Mouse (Mus musculus): ENCODE results near the gene Aif1. TPM values are rescaled to one million over a fixed set of nuclear protein-coding genes. Genes with fewer than 3 reads are reported as not detected.

Aif1 gene
- polyA plus RNA-seq, 1 experiment from 2014 or later: 16.5 TPM

DNA sequence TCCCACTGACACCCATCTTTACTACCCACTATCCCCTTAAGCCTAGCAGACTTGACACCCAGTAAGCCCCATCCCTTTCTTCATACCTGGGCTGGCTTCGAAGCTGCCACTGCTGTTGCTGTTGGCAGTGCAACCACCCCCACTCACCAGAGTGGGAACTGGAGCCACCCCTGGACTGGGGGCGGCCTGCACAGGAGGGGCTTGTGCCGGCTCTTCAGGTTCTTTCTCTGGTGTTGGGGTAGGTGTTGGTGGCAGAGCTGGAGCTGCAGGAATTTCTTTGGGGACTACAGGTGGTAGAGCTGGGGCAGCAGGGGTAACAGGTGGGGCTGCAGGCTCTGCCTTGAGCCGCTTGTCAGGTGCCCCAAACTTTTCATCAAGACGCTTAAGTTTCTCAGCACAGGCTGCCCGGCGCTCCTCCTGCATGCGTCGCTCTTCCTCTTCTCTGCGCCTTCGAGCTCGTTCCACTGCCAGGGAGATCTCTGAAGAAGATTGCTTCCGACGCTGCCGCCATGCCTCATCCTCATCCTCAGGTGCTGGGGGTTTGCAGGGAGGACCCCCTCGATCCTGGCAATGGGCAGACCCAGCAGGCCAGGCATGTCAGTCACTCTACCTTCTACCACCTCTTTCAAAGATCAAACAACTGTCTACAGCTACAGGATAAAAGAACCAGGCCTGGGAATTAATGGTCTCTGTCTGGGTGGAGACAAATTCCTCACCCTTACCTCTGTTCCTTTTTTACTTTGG lies 16.8 kb downstream of the Aif1 start:
- Histone ChIP-seq H3K4me3 (ENCODE audit: low read depth, low read length) (no peak overlapping the region), H3K4me1 (ENCODE audit: control insufficient read depth, insufficient read depth, low read length) (peaks cover 12% of the 10 kb centered on the region), H3K4me2 (ENCODE audit: low read depth, low read length) (no peak overlapping the region), H3K9ac (ENCODE audit: low read depth, low read length) (no peak overlapping the region), H3K36me3 (ENCODE audit: control insufficient read depth, insufficient read depth, low read length) (peaks cover 83% of the 10 kb centered on the region), H3K27me3 (replicated peaks; ENCODE audit: control insufficient read depth, insufficient read depth, low read length) (no peaks in the 10 kb centered on the region), H3K9me3 (ENCODE audit: control insufficient read depth, low read length) (no peaks in the 10 kb centered on the region), H3K27ac (replicated peaks; ENCODE audit: low read depth, low read length) (no peak overlapping the region)
- 88% methylated on average over 16 of the region's 16 CpGs for WGBS
- ATAC-seq (ENCODE audit: low read depth): no peak
- no peak for DNase-seq (ENCODE audit: low spot score)

DNA sequence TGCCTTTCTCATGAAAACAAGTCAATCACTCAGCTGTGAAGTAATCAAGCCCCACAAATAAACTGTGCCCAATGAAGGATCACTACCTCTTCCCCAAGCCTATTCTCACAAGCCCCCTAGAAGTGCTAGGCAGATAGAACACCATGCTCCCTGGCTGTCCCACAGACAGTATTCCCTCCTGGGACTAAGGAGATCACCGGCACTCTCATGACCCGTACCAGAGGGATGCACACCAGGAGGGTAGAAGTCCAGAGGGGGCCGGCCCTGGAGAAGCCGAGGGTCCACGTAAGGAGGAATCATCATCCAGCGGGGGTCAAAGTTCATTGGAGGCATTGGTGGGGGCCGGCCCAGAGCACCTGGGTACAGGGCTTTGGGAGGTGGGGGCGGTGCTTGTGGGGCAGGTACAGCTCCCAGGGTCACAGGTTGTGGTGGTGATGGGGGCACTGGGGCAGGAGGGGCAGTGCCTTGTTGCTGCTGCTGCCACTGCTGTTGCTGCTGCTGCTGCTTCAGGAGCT lies 18.1 kb downstream of the Aif1 start:
- Histone ChIP-seq H3K27ac (replicated peaks; ENCODE audit: low read depth, low read length) (no peak overlapping the region), H3K9ac (ENCODE audit: low read depth, low read length) (no peak overlapping the region), H3K9me3 (ENCODE audit: control insufficient read depth, low read length) (no peaks in the 10 kb centered on the region), H3K4me3 (ENCODE audit: low read depth, low read length) (no peak overlapping the region), H3K36me3 (ENCODE audit: control insufficient read depth, insufficient read depth, low read length) (peaks cover 96% of the 10 kb centered on the region), H3K4me1 (ENCODE audit: control insufficient read depth, insufficient read depth, low read length) (peaks cover 7% of the 10 kb centered on the region), H3K27me3 (replicated peaks; ENCODE audit: control insufficient read depth, insufficient read depth, low read length) (no peaks in the 10 kb centered on the region), H3K4me2 (ENCODE audit: low read depth, low read length) (no peak overlapping the region)
- WGBS: 90% methylated on average over 8 of the region's 8 CpGs
- ATAC-seq (ENCODE audit: low read depth) (no peak), DNase-seq (ENCODE audit: low spot score) (no peak)

DNA sequence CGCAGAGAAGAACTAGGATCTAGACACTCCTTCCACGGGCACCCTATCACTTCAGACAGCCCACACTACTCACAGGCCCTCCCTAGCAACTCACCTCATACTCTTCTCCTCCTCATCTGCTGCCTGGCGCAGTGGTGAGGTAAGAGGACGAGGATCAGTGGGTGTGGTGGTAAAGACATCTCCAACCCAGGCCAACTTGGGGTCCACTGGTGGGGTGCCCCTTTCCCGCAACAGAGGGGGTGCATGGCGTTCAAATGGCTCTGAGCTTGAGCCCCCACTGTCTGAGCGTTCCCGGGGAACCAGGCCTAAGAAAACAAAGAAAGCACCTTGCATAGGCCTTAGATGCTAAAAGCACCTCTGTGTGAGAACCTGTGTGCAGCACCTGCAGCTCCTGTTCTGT lies 18.6 kb downstream of the Aif1 start:
- WGBS: 89% methylated on average over 8 of the region's 8 CpGs
- DNase-seq (ENCODE audit: low spot score) (no peak), ATAC-seq (ENCODE audit: low read depth) (no peak)
- Histone ChIP-seq H3K9ac (ENCODE audit: low read depth, low read length) (no peak overlapping the region), H3K4me2 (ENCODE audit: low read depth, low read length) (no peak overlapping the region), H3K9me3 (ENCODE audit: control insufficient read depth, low read length) (no peaks in the 10 kb centered on the region), H3K4me1 (ENCODE audit: control insufficient read depth, insufficient read depth, low read length) (peaks cover 3% of the 10 kb centered on the region; the same call in 1 of the 2 replicates), H3K27ac (replicated peaks; ENCODE audit: low read depth, low read length) (no peak overlapping the region), H3K4me3 (ENCODE audit: low read depth, low read length) (no peak overlapping the region), H3K36me3 (ENCODE audit: control insufficient read depth, insufficient read depth, low read length) (peaks cover 100% of the 10 kb centered on the region), H3K27me3 (replicated peaks; ENCODE audit: control insufficient read depth, insufficient read depth, low read length) (no peaks in the 10 kb centered on the region)

DNA sequence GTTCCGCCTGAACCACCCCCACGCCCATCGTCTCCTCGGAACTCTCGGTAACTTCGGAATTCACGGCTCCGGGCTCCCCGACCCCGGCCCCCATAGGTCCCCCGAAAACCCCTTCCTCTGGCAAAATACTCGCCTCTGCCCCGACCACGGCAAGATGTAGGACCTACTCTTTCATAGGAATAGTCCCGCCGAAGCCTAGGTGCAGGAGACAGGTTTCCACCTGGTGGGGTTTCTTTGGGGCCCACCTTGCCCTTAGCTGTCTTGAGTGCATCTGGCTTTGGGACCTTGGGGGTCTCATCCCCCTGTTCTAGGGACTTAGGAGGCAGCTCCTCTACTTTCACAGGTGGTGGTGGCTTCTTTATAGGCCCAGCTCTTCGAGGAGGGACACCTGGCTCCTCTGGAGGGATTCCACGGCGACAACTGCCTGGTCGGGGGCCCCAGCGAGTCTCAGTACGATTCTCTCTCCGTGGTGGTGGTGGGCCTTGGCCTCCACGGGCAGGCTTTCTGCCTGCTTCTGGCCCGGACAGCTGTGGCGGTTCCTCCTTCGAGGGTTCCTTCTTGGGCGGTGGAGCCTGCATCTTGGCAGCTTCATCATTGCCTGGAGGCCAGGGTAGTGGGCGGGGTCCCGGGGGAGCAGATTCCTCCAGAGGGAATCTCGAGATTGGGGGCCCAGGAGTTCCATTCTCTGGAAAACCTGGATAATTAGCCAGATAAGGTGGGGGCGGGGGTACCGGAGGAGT lies 19.2 kb downstream of the Aif1 start:
- Histone ChIP-seq H3K9me3 (ENCODE audit: control insufficient read depth, low read length) (no peaks in the 10 kb centered on the region), H3K27ac (replicated peaks; ENCODE audit: low read depth, low read length) (no peak overlapping the region), H3K4me3 (ENCODE audit: low read depth, low read length) (no peak overlapping the region), H3K36me3 (ENCODE audit: control insufficient read depth, insufficient read depth, low read length) (peaks cover 100% of the 10 kb centered on the region), H3K4me1 (ENCODE audit: control insufficient read depth, insufficient read depth, low read length) (no peaks in the 10 kb centered on the region), H3K9ac (ENCODE audit: low read depth, low read length) (no peak overlapping the region), H3K27me3 (replicated peaks; ENCODE audit: control insufficient read depth, insufficient read depth, low read length) (no peaks in the 10 kb centered on the region), H3K4me2 (ENCODE audit: low read depth, low read length) (no peak overlapping the region)
- ATAC-seq (ENCODE audit: low read depth): no peak
- 90% methylated on average over 33 of the region's 33 CpGs for whole genome bisulfite sequencing
- DNase-seq (ENCODE audit: low spot score): no peak

DNA sequence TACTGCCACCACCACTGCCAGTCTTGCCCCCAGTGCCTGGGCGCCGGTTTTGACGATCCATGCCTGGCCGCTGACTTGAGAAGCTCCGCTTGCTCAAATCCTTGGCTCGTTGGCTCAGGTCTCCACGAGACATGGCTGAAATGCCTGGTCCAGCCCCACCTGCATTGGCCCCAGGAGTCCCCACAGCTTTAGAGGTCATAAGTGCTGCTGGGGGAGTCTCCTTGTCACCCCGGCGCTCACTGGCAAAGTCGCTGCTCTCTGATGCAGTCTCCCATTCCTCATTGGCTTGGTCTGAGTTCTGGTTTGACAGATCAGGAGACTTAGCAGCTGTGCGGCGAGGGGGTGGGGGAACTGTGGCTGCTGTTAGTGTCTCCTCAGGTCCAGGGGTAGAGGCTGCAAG lies 20.4 kb downstream of the Aif1 start:
- Histone ChIP-seq H3K9ac (ENCODE audit: low read depth, low read length) (peak overlapping the region; percentile 46; the same call in 1 of the 2 replicates), H3K4me3 (ENCODE audit: low read depth, low read length) (no peak overlapping the region), H3K36me3 (ENCODE audit: control insufficient read depth, insufficient read depth, low read length) (peaks cover 98% of the 10 kb centered on the region), H3K4me1 (ENCODE audit: control insufficient read depth, insufficient read depth, low read length) (no peaks in the 10 kb centered on the region), H3K27ac (replicated peaks; ENCODE audit: low read depth, low read length) (peak overlapping the region; percentile 5; the same call in 1 of the 2 replicates), H3K27me3 (replicated peaks; ENCODE audit: control insufficient read depth, insufficient read depth, low read length) (no peaks in the 10 kb centered on the region), H3K9me3 (ENCODE audit: control insufficient read depth, low read length) (no peaks in the 10 kb centered on the region), H3K4me2 (ENCODE audit: low read depth, low read length) (no peak overlapping the region)
- ATAC-seq (ENCODE audit: low read depth) (no peak), DNase-seq (ENCODE audit: low spot score) (no peak)
- WGBS: 92% methylated on average over 12 of the region's 12 CpGs

DNA sequence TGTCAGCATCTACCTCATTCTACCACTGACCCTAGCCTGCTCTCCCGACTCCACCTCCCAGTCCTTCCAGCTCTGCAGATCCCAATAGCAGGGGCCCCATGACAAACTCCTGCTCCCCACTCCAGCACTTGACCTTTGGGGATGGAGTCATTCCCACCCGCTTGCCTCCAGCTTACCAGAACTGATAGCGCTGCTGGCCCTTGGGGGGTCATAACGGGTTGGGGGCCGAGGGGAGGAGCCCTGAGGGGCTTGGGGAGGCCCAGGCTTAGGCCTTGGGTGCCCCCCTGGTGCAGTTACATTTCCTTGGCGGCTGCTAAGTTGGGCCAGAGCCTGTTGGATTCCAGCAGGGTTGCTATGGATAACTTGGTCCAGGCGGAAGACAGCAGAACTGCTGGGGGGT lies 21.3 kb downstream of the Aif1 start:
- Histone ChIP-seq H3K4me3 (ENCODE audit: low read depth, low read length) (no peak overlapping the region), H3K27ac (replicated peaks; ENCODE audit: low read depth, low read length) (0 out of 2 replicates have a peak overlapping the region, but pooled peaks have one; percentile 30), H3K4me2 (ENCODE audit: low read depth, low read length) (no peak overlapping the region), H3K9me3 (ENCODE audit: control insufficient read depth, low read length) (no peaks in the 10 kb centered on the region), H3K27me3 (replicated peaks; ENCODE audit: control insufficient read depth, insufficient read depth, low read length) (no peaks in the 10 kb centered on the region), H3K36me3 (ENCODE audit: control insufficient read depth, insufficient read depth, low read length) (peaks cover 98% of the 10 kb centered on the region), H3K4me1 (ENCODE audit: control insufficient read depth, insufficient read depth, low read length) (no peaks in the 10 kb centered on the region), H3K9ac (ENCODE audit: low read depth, low read length) (no peak overlapping the region)
- 89% methylated on average over 7 of the region's 7 CpGs for WGBS
- no peak for DNase-seq (ENCODE audit: low spot score)
- 0 out of 2 replicates have a peak, but pooled peaks have one; percentile 3 for ATAC-seq (ENCODE audit: low read depth)

DNA sequence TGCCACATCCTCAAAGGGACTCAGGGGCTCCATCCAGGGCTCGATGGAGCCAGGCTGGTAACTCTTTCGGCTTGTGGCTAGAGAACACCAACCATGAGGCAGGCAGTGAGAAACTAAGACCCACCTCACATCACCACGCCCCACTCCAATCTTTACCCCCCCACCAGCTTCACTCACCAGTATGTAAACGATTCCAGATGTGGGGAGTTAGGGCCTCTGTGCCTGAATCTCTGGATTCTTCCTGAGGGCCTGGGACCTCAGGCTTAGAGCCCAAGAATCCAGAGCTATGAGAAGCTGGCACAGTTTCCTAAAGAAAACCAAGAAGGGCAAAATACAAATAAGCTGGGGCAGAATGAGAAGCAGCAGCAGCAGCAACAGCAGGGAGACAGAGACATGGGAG lies 21.9 kb downstream of the Aif1 start:
- H3K36me3 ChIP-seq (ENCODE audit: control insufficient read depth, insufficient read depth, low read length): peaks cover 98% of the 10 kb centered on the region
- no peak overlapping the region for H3K9ac ChIP-seq (ENCODE audit: low read depth, low read length)
- H3K27ac ChIP-seq (replicated peaks; ENCODE audit: low read depth, low read length): 0 out of 2 replicates have a peak overlapping the region, but pooled peaks have one; percentile 30
- DNase-seq (ENCODE audit: low spot score): peak; percentile 56
- H3K4me3 ChIP-seq (ENCODE audit: low read depth, low read length): no peak overlapping the region
- H3K4me1 ChIP-seq (ENCODE audit: control insufficient read depth, insufficient read depth, low read length): no peaks in the 10 kb centered on the region
- no peaks in the 10 kb centered on the region for H3K27me3 ChIP-seq (replicated peaks; ENCODE audit: control insufficient read depth, insufficient read depth, low read length)
- 60% methylated on average over 3 of the region's 4 CpGs for WGBS
- no peaks in the 10 kb centered on the region for H3K9me3 ChIP-seq (ENCODE audit: control insufficient read depth, low read length)
- ATAC-seq (ENCODE audit: low read depth): 0 out of 2 replicates have a peak, but pooled peaks have one; percentile 13
- no peak overlapping the region for H3K4me2 ChIP-seq (ENCODE audit: low read depth, low read length)

DNA sequence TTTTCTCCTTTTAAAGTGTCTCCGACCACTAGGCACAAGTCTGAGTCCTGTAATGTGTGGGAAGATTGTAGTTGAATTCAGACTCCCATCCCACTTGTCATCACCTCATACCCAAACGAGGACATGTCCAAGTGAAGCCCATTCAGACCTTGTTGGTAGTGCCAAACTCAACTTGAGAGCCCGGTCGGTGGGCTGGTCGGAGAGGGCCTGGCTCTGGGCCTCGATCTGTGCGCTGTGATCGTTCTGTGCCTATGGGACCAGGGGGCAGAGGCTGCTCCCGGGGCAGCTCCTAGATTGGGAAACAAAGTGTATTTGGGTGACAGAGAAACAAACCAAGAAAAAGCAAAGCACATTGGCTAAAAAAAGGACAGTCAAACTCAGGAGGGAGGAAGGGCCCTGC lies 22.8 kb downstream of the Aif1 start:
- Histone ChIP-seq H3K27ac (replicated peaks; ENCODE audit: low read depth, low read length) (no peak overlapping the region), H3K9me3 (ENCODE audit: control insufficient read depth, low read length) (no peaks in the 10 kb centered on the region), H3K4me2 (ENCODE audit: low read depth, low read length) (no peak overlapping the region), H3K36me3 (ENCODE audit: control insufficient read depth, insufficient read depth, low read length) (peaks cover 98% of the 10 kb centered on the region), H3K4me3 (ENCODE audit: low read depth, low read length) (no peak overlapping the region), H3K4me1 (ENCODE audit: control insufficient read depth, insufficient read depth, low read length) (no peaks in the 10 kb centered on the region), H3K27me3 (replicated peaks; ENCODE audit: control insufficient read depth, insufficient read depth, low read length) (no peaks in the 10 kb centered on the region), H3K9ac (ENCODE audit: low read depth, low read length) (no peak overlapping the region)
- DNase-seq (ENCODE audit: low spot score) (no peak), ATAC-seq (ENCODE audit: low read depth) (no peak)
- 87% methylated on average over 9 of the region's 9 CpGs for WGBS
